Mouse (Mus musculus): ENCODE measurements at regions not wholly inside any gene's neighbourhood (a gene's known extent, or its start where the extent isn't known, plus 50 kb on each side); places are given as distances from the start of the nearest gene placed in this dataset.

GRCm38 (mm10) chr5:4526042-4526815, 231.6 kb downstream of the Fzd1 start:
- no peak for TF ChIP-seq POLR2A (IDR thresholded peaks at IDR 0.05; ENCODE audit: low read depth, low read length)
- no peak for TF ChIP-seq CTCF (conservative IDR thresholded peaks at IDR 0.05; ENCODE audit: insufficient read depth, insufficient read length, low read depth, low read length)

Data from kidney, adult 2 months (tissue).